Mouse (Mus musculus) limb, embryonic 12.5 days (tissue): ENCODE results near the gene Kir3dl2. TPM values are rescaled to one million over a fixed set of nuclear protein-coding genes. Genes with fewer than 3 reads are reported as not detected.
"Not testable (repeated sequence)": the region's sequence is repeated elsewhere in the genome, so short reads cannot be mapped to it uniquely, and the experiment has no call there.

Source experiments
- ATAC-seq: fragments of 200-750 bp; cut with Nextera tagmentation; 2 replicates; pipeline ENCODE4 v1.8.0; 2017; ENCODE audit warnings: low read depth, moderate TSS enrichment; ENCODE audit not compliant: insufficient number of reproducible peaks, insufficient read depth, low FRiP score, low TSS enrichment
- H3K27ac ChIP-seq: fragments of 300-500 bp; sonication (generic); 2 replicates; pipeline ENCODE4 v1.5.1; 2016; ENCODE audit warnings: mild to moderate bottlenecking, moderate library complexity
- H3K27me3 ChIP-seq: fragments of 300-500 bp; sonication (generic); 2 replicates; pipeline ENCODE4 v1.6.1; 2016; ENCODE audit warnings: mild to moderate bottlenecking, moderate library complexity
- H3K36me3 ChIP-seq: fragments of 300-500 bp; sonication (generic); 2 replicates; pipeline ENCODE4 v1.6.1; 2016; ENCODE audit warnings: mild to moderate bottlenecking, moderate library complexity
- H3K4me1 ChIP-seq: fragments of 300-500 bp; sonication (generic); replicated peaks from 2 replicates; pipeline ENCODE4 v1.6.1; 2016
- H3K4me2 ChIP-seq: fragments of 300-500 bp; sonication (generic); 2 replicates; pipeline ENCODE4 v1.6.1; 2016; ENCODE audit warnings: mild to moderate bottlenecking, moderate library complexity
- H3K4me3 ChIP-seq: fragments of 300-500 bp; sonication (generic); replicated peaks from 2 replicates; pipeline ENCODE4 v1.5.1; 2016; ENCODE audit warnings: mild to moderate bottlenecking
- H3K9ac ChIP-seq: fragments of 300-500 bp; sonication (generic); replicated peaks from 2 replicates; pipeline ENCODE4 v1.6.1; 2016; ENCODE audit warnings: mild to moderate bottlenecking, moderate library complexity
- H3K9me3 ChIP-seq: fragments of 300-500 bp; sonication (generic); 2 replicates; pipeline ENCODE4 v1.6.1; 2016; ENCODE audit warnings: mild to moderate bottlenecking, moderate library complexity
- WGBS: fragments of 180-500 bp; shearing (Covaris S2); methylation state at CpG from one replicate; pipeline ENCODE4 v1.1.7; 2016; 5-methylcytosine and 5-hydroxymethylcytosine counted together
- polyA plus RNA-seq: library from polyadenylated mRNA; unstranded; fragments of >200 nt; fragmentation: Nextera tagmentation; extraction: Ambion mirVana; gene quantifications from 2 replicates; pipeline ENCODE4 v1.2.1, GENCODE M21; 2016

Gene Kir3dl2
- not detected in 2 replicates for polyA plus RNA-seq

- ATAC-seq, H3K27me3 ChIP-seq, H3K4me2 ChIP-seq, H3K4me1 ChIP-seq, H3K9ac ChIP-seq, H3K36me3 ChIP-seq, H3K4me3 ChIP-seq, H3K27ac ChIP-seq, H3K9me3 ChIP-seq: not testable (repeated sequence)
- 70% methylated on average over 1 of the region's 1 CpGs for WGBS
Measured at GRCm38 (mm10) chrX:136543956-136544355, at the start of gene Kir3dl2. Gene Kir3dl2 (minus strand): TSS chrX:136544056.

GRCm38 (mm10) chrX:136590897-136591257 is 47.0 kb upstream of the Kir3dl2 start:
- Histone ChIP-seq H3K4me1 (no peaks in the 10 kb centered on the region), H3K9ac (no peak overlapping the region), H3K4me2 (no peak overlapping the region), H3K36me3 (no peaks in the 10 kb centered on the region), H3K4me3 (no peak overlapping the region), H3K27me3 (0 out of 2 replicates have a peak, but pooled peaks cover 3% of the 10 kb centered on the region), H3K9me3 (no peaks in the 10 kb centered on the region), H3K27ac (no peak overlapping the region)
- ATAC-seq, result no peak
- WGBS, result 33% methylated on average over 2 of the region's 2 CpGs

GRCm38 (mm10) chrX:136590199-136590896 is 46.5 kb upstream of the Kir3dl2 start, which contains the start of gene Tceal3:
Gene Tceal3 (plus strand): TSS chrX:136590842.
- Histone ChIP-seq H3K9me3 (no peaks in the 10 kb centered on the region), H3K4me2 (no peak within 1 kb of the TSS), H3K27me3 (0 out of 2 replicates have a peak, but pooled peaks cover 3% of the 10 kb centered on the region), H3K27ac (no peak within 1 kb of the TSS), H3K4me3 (no peak within 1 kb of the TSS), H3K4me1 (no peaks in the 10 kb centered on the region), H3K9ac (no peak within 1 kb of the TSS), H3K36me3 (no peaks in the 10 kb centered on the region)
- ATAC-seq, result no peak
- 54% methylated on average over 12 of the region's 12 CpGs for WGBS

GRCm38 (mm10) chrX:136584617-136585016 is 40.8 kb upstream of the Kir3dl2 start:
- no peaks in the 10 kb centered on the region for H3K9me3 ChIP-seq
- no peak overlapping the region for H3K4me3 ChIP-seq
- no peaks in the 10 kb centered on the region for H3K36me3 ChIP-seq
- H3K27ac ChIP-seq, result no peak overlapping the region
- no peak overlapping the region for H3K4me2 ChIP-seq
- H3K9ac ChIP-seq, result no peak overlapping the region
- WGBS, result 97% methylated on average over 1 of the region's 1 CpGs
- ATAC-seq, result no peak
- H3K27me3 ChIP-seq, result no peaks in the 10 kb centered on the region
- no peaks in the 10 kb centered on the region for H3K4me1 ChIP-seq

- not testable (repeated sequence) for H3K27me3 ChIP-seq, H3K27ac ChIP-seq, H3K4me1 ChIP-seq, H3K36me3 ChIP-seq, H3K4me2 ChIP-seq, ATAC-seq, H3K4me3 ChIP-seq, H3K9ac ChIP-seq, H3K9me3 ChIP-seq
- 89% methylated on average over 9 of the region's 9 CpGs for WGBS
Measured at GRCm38 (mm10) chrX:136569094-136569493, 25.2 kb upstream of the Kir3dl2 start.

- not testable (repeated sequence) for H3K9me3 ChIP-seq, H3K27ac ChIP-seq, H3K9ac ChIP-seq, H3K4me3 ChIP-seq, H3K4me1 ChIP-seq, H3K4me2 ChIP-seq, ATAC-seq, H3K36me3 ChIP-seq, H3K27me3 ChIP-seq
- 71% methylated on average over 4 of the region's 4 CpGs for WGBS
Measured at GRCm38 (mm10) chrX:136517699-136518098, 26.2 kb downstream of the Kir3dl2 start, which contains the start of gene Kir3dl1. Gene Kir3dl1 (plus strand): TSS chrX:136517999.

Other genes with a start within 250 kb of the Kir3dl2 start
- not detected in 2 replicates for gene Kir3dl1, start 26.1 kb downstream of the Kir3dl2 start, polyA plus RNA-seq
- 23.6 and 26.4 TPM in 2 replicates for gene Tceal3, start 46.8 kb upstream of the Kir3dl2 start, polyA plus RNA-seq
- gene Tceal1, start 163.9 kb upstream of the Kir3dl2 start, polyA plus RNA-seq, result 9.9 and 10.2 TPM in 2 replicates
- 576 and 582 TPM in 2 replicates for gene Morf4l2, start 199.6 kb upstream of the Kir3dl2 start, polyA plus RNA-seq
- gene Glra4, start 236.1 kb upstream of the Kir3dl2 start, polyA plus RNA-seq, result 0.18 TPM in 1 of 2 replicates, not detected in the other